ENCODE assay signal across 8 mouse cellular contexts in the genomic region with DNA sequence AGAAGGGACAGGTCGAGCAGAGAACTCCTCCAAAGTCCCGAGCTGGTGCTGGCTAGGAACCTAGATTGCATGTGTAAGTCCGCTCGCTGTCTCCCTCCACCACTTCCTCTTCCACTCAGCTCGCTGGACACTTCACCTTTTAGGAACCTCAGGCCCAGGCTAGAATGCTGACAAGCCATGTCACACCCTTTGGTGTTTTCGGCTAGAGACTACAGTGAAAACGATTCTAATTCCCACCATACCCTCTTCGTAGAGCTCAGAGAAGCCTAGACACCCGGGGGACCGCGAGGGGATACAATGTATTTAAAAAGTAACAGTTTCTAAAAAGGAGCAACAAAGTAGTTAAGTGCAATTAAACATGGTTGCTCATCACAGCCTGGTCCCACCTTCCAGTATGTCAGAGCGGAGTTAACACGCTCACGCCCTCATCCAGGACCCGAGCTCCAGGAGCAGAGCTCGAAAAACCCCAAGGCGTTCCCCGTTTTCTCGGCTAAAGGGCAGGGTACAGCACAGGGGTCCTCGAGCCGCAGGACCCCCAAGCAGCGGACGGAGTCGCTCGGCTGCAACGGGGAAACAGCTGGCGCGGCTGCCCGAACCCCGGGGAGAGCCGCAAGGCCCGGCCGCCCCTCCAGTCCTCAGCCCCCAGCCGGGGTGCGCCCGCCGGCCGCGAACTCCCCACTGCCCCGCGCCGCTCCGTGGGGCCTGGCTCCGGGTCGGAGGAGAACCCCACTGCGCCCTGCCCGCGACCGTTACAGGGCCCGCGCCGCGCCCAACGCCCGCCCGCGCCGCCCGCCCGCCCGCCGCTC. TPM values are rescaled to one million over a fixed set of nuclear protein-coding genes. Genes with fewer than 3 reads are reported as not detected.
DNase-seq lines count a peak whose midpoint lies in the region; ATAC-seq and TF ChIP-seq lines count a peak whose summit lies in the region.

No protein-coding gene starts in this region.

- H3K27me3 ChIP-seq in heart, adult 2 months (ENCODE audit: control insufficient read depth, insufficient read depth, low read length), result no peaks in the 10 kb centered on the region
- no peaks in the 10 kb centered on the region for H3K27me3 ChIP-seq in liver, embryonic 14.5 days (ENCODE audit: control insufficient read depth, insufficient read depth, low read length)

- H3K4me1 ChIP-seq in heart, adult 2 months (ENCODE audit: control insufficient read depth, insufficient read depth, low read length), result peaks cover 3% of the 10 kb centered on the region
- H3K4me1 ChIP-seq in liver, embryonic 14.5 days (replicated peaks; ENCODE audit: control insufficient read depth in 2 of 2, insufficient read depth in 2 of 2, low read length in 1 of 2), result peaks cover 12 to 20% of the 10 kb centered on the region in 2 experiments

- peaks cover 6% of the 10 kb centered on the region for H3K79me2 ChIP-seq in heart, adult 2 months (replicated peaks; ENCODE audit: control insufficient read depth, insufficient read depth, low read length)

- peaks cover 17% of the 10 kb centered on the region for H3K36me3 ChIP-seq in heart, adult 2 months (ENCODE audit: control insufficient read depth, insufficient read depth, low read length)
- H3K36me3 ChIP-seq in liver, embryonic 14.5 days (replicated peaks; ENCODE audit: control insufficient read depth, insufficient read depth, low read depth), result no peaks in the 10 kb centered on the region; the same call in 1 of the 2 replicates

- peak; percentile 35 to 37 for DNase-seq in heart, adult 2 months
- DNase-seq in heart, adult 9 months (ENCODE audit: low spot score in 2 of 2), result no peak
- peak; percentile 31 for DNase-seq in Muller cell, postnatal 12 days (ENCODE audit: inconsistent ontology term)
- DNase-seq in induced T-regulatory cell, adult 2 months (ENCODE audit: low read depth), result peak; percentile 51
- DNase-seq in liver, embryonic 14.5 days (ENCODE audit: low read depth in 3 of 3, low spot score in 3 of 3), result peak; percentile 28 to 45 (median 41)
- DNase-seq in naive thymus-derived CD4-positive, alpha-beta T cell, adult 2 months (ENCODE audit: low read depth), result peak; percentile 42
- DNase-seq in ovary, adult 18-20 months (ENCODE audit: low spot score), result no peak

- H3K9me3 ChIP-seq in liver, embryonic 14.5 days (ENCODE audit: control insufficient read depth, low read length), result no peaks in the 10 kb centered on the region

- TF ChIP-seq POLR2A in heart, adult 2 months (IDR thresholded peaks at IDR 0.05; ENCODE audit: insufficient read depth, low read depth, low read length), result no peak

- H3K9ac ChIP-seq in heart, adult 2 months (ENCODE audit: low read depth, low read length), result peak overlapping the region; percentile 96
- peak overlapping the region; percentile 96 for H3K9ac ChIP-seq in liver, embryonic 14.5 days (replicated peaks)

- ATAC-seq in erythroblast, adult 5-6 weeks (replicated peaks; ENCODE audit: low FRiP score, poor library complexity, severe bottlenecking), result peak; percentile 71
- ATAC-seq in liver, embryonic 14.5 days (ENCODE audit: insufficient read depth), result peak; percentile 71

- no peak for TF ChIP-seq CTCF in heart, adult 2 months (IDR thresholded peaks at IDR 0.05)
- TF ChIP-seq CTCF in liver, embryonic 14.5 days (IDR thresholded peaks at IDR 0.05; ENCODE audit: low read depth), result no peak

- H3K27ac ChIP-seq in heart, adult 2 months, result peak overlapping the region; percentile 87
- H3K27ac ChIP-seq in liver, embryonic 14.5 days, result peak overlapping the region; percentile 76

- intact Hi-C loops in heart, adult 2 months (cut with DNase I), result loop anchor here (2.0 to 5.0 kb wide), 3 partner anchors 32 to 58 kb away; partner anchors contain the start of genes Gale, Pithd1 and Rpl11

- H3K4me2 ChIP-seq in liver, embryonic 14.5 days (ENCODE audit: low read depth), result peak overlapping the region; percentile 95

- 1% methylated on average over 62 of the region's 62 CpGs for WGBS in heart, adult 2 months
- WGBS in liver, embryonic 14.5 days (ENCODE audit: insufficient replicate concordance), result under 1% methylated on average over 53 of the region's 62 CpGs

- TF ChIP-seq EP300 in heart, adult 2 months (IDR thresholded peaks at IDR 0.05; ENCODE audit: insufficient read depth, low read depth, low read length), result no peak
- TF ChIP-seq EP300 in liver, embryonic 14.5 days (IDR thresholded peaks at IDR 0.05; ENCODE audit: low read depth), result no peak

- peak overlapping the region; percentile 88 for H3K4me3 ChIP-seq in heart, adult 2 months
- H3K4me3 ChIP-seq in liver, embryonic 14.5 days (ENCODE audit: insufficient read depth in 1 of 2, low read depth in 2 of 2, low read length in 2 of 2), result peak overlapping the region; percentile 90 to 97

RNA-seq across cellular contexts. Expression of gene Eloa, which starts 0.6 kb away (rescaled TPM):
- total RNA-seq in heart, adult 2 months (2021), result 10 to 100 TPM; 31.1 to 35.5 TPM
- 11.0 and 17.7 TPM in 2 replicates for polyA plus RNA-seq in heart, adult 2 months (2012; rRNA removed)
- 35.7 and 44.5 TPM in 2 replicates for total RNA-seq in erythroblast, adult 5-6 weeks (2015; ENCODE audit: low replicate concordance)
- 40.0 and 53.8 TPM in 2 replicates for total RNA-seq in erythroblast, adult 5-6 weeks (2017; ENCODE audit: low replicate concordance)
- 9.7 and 16.2 TPM in 2 replicates for polyA plus RNA-seq in liver, embryonic 14.5 days (2012; rRNA removed)
- 29.0 and 30.0 TPM in 2 replicates for polyA plus RNA-seq in liver, embryonic 14.5 days (2014; fragmentation: Nextera tagmentation; extraction: Ambion mirVana)

RNA-seq across cellular contexts. Expression of gene Rpl11, which starts 32.3 kb away (rescaled TPM):
- 100 to 1,000 TPM; 259 to 288 TPM for total RNA-seq in heart, adult 2 months (2021)
- polyA plus RNA-seq in heart, adult 2 months (2012; rRNA removed), result 132 and 186 TPM in 2 replicates
- total RNA-seq in erythroblast, adult 5-6 weeks (2015; ENCODE audit: low replicate concordance), result 304 and 345 TPM in 2 replicates
- total RNA-seq in erythroblast, adult 5-6 weeks (2017; ENCODE audit: low replicate concordance), result 128 and 153 TPM in 2 replicates
- 457 and 805 TPM in 2 replicates for polyA plus RNA-seq in liver, embryonic 14.5 days (2012; rRNA removed)
- 325 and 341 TPM in 2 replicates for polyA plus RNA-seq in liver, embryonic 14.5 days (2014; fragmentation: Nextera tagmentation; extraction: Ambion mirVana)

RNA-seq across cellular contexts. Expression of gene Pithd1, which starts 33.9 kb away (rescaled TPM):
- total RNA-seq in heart, adult 2 months (2021), result 10 to 100 TPM; 19.4 to 20.9 TPM
- polyA plus RNA-seq in heart, adult 2 months (2012; rRNA removed), result 19.0 and 29.2 TPM in 2 replicates
- total RNA-seq in erythroblast, adult 5-6 weeks (2015; ENCODE audit: low replicate concordance), result 24.4 and 34.5 TPM in 2 replicates
- total RNA-seq in erythroblast, adult 5-6 weeks (2017; ENCODE audit: low replicate concordance), result 72.0 and 131 TPM in 2 replicates
- polyA plus RNA-seq in liver, embryonic 14.5 days (2012; rRNA removed), result 40.2 and 49.0 TPM in 2 replicates
- 71.2 and 79.5 TPM in 2 replicates for polyA plus RNA-seq in liver, embryonic 14.5 days (2014; fragmentation: Nextera tagmentation; extraction: Ambion mirVana)

RNA-seq across cellular contexts. Expression of gene Lypla2, which starts 48.5 kb away (rescaled TPM):
- 10 to 100 TPM; 35.9 to 37.1 TPM for total RNA-seq in heart, adult 2 months (2021)
- polyA plus RNA-seq in heart, adult 2 months (2012; rRNA removed), result 52.2 and 55.1 TPM in 2 replicates
- total RNA-seq in erythroblast, adult 5-6 weeks (2015; ENCODE audit: low replicate concordance), result 14.6 and 25.2 TPM in 2 replicates
- total RNA-seq in erythroblast, adult 5-6 weeks (2017; ENCODE audit: low replicate concordance), result 4.5 and 6.1 TPM in 2 replicates
- polyA plus RNA-seq in liver, embryonic 14.5 days (2012; rRNA removed), result 26.5 and 29.2 TPM in 2 replicates
- polyA plus RNA-seq in liver, embryonic 14.5 days (2014; fragmentation: Nextera tagmentation; extraction: Ambion mirVana), result 30.6 and 36.8 TPM in 2 replicates

RNA-seq across cellular contexts. Expression of gene Gale, which starts 57.4 kb away (rescaled TPM):
- 1 to 10 TPM; 1.6 to 2.0 TPM for total RNA-seq in heart, adult 2 months (2021)
- polyA plus RNA-seq in heart, adult 2 months (2012; rRNA removed), result 4.6 TPM in 2 replicates
- 2.3 and 7.9 TPM in 2 replicates for total RNA-seq in erythroblast, adult 5-6 weeks (2015; ENCODE audit: low replicate concordance)
- total RNA-seq in erythroblast, adult 5-6 weeks (2017; ENCODE audit: low replicate concordance), result 2.3 and 4.2 TPM in 2 replicates
- 20.5 and 22.8 TPM in 2 replicates for polyA plus RNA-seq in liver, embryonic 14.5 days (2012; rRNA removed)
- 32.6 and 38.0 TPM in 2 replicates for polyA plus RNA-seq in liver, embryonic 14.5 days (2014; fragmentation: Nextera tagmentation; extraction: Ambion mirVana)

Comparison
In these comparisons a context has a peak if more than half of its experiments do, and no peak if none do; other contexts are left out.
1. DNase-seq: peak in heart, adult 2 months (2 of 2), Muller cell, postnatal 12 days (single experiment), induced T-regulatory cell, adult 2 months (single experiment), liver, embryonic 14.5 days (3 of 3) and naive thymus-derived CD4-positive, alpha-beta T cell, adult 2 months (single experiment); none in heart, adult 9 months (0 of 2) and ovary, adult 18-20 months (single experiment).